Mouse (Mus musculus): ENCODE results near the gene Enpp1. TPM values are rescaled to one million over a fixed set of nuclear protein-coding genes. Genes with fewer than 3 reads are reported as not detected.

Enpp1 gene
- total RNA-seq (2021), result 1 to 10 TPM; 3.7 to 4.2 TPM
- long read RNA-seq, experiment 1, full-length matches to known transcripts, result 2 of 2 reads
- long read RNA-seq, experiment 1, partial matches to known transcripts, result 0 of 2 reads
- long read RNA-seq, experiment 1, other reads (novel, unspliced or antisense), result 0 of 2 reads
- long read RNA-seq, experiment 2, full-length matches to known transcripts, result 3 of 3 reads
- long read RNA-seq, experiment 2, partial matches to known transcripts, result 0 of 3 reads
- long read RNA-seq, experiment 2, other reads (novel, unspliced or antisense), result 0 of 3 reads

DNA sequence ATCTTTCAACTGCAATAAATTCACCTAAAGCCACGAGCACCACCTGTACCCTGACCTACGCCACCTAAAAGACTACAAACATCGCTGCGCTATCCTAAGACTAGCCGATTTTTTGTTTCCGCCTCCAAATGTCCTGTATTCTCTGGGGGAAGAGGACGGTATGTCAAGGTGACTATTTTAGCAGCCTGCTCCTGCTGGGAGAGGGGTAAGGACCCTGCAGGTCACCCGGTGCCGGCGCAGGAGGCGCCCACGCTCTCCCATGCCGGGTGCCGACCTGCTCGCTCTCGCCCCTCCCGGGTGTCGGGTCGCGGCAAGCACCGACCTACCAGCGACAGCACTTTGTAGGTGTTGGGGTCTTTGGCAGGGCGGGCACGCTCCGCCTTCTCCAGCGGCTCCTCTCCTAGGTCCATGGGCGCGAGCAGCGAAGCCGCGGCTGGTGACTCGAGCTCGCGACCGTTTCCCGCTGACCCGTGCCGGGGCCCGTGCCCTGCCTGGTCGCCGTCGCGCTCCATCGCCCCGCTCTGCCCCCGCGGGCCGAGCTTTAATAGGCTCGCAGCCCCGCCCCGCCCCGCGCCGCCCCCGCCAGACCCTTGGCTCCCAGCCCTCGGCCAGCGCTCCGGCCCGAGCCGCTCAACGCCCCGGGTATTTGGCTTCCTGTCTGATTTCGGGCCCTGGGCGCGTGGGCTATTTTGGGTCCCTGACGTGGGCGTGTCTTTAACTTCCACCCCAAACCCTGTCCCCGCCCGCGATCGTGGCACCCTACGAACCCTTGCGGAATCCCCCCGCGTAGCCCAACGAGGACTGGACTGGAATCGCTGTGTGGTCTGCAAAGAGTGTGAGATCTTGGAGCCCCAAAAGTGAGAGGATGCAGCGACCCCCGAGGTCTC is at the start of gene Enpp1:
Enpp1 (minus strand) TSS at position 680 of the 887 bp plus-strand sequence.
- intact Hi-C loops (cut with DNase I), result no loop called here

DNA sequence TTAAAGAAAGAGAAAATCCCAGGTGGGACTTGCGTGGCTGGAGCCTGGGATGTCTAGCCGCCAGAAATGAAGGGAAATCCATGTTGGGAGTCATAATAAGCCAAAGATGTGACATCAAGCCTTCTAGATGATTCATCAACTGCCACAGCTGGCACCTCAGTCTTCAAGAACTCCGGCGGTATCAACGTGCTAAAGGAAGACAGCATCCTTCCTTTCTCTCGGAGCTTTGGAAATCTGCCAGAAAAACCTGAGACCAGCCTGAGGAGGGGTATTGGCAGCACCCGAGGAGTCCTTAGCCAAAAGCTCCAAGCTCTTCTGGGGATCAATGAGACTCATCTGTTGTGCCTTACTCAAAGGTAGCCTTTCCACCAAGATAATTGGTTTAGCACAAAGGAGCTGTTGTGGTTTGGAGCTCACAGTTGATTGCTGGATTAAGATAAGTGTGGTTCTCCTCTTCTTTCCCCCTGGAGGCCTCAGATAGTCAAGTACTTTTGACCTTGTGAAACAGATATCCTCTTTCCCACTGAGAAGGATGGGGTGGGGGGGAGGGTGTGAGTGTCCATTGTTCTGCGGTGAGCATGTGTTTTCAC is 46.5 kb upstream of the Enpp1 start:
- no peak for DNase-seq
- intact Hi-C loops (cut with DNase I), result no loop called here

More for the DNA sequence above, at the start of gene Enpp1:
- DNase-seq, result peak; percentile 58 to 63

DNA sequence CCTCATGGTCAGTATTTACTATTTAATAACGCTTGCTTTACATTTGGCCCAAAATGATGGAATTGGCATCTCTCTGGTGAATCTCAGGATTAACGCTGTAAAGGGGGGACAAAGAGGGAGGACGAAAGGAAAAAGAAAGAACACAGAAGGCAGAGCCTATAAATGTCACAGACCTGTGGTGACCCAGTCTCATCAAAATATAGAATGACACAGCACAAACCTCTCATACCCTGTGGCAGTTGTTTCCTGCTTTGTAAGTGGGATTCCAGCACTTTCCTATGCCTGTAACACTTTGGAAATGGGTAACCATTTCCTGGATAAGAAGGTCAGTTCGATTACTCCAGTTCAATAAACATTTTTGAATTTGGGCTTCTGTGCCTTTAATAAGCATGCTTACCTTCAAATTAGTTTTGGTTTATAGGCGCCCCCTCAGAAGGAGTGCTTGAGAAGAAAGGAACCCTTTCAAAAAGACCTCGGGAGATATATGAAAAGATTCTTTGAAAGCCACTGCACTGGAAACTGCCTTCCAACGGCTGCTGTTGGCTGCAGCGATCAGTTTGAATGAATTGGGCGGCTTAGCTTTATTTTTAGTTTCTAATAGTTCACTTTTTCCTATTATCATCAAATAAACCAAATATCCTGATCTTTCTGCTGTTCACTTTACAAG is 43.0 kb upstream of the Enpp1 start:
- intact Hi-C loops (cut with DNase I), result no loop called here
- DNase-seq, result no peak

GRCm38 (mm10) chr10:24754251-24754835 is 42.4 kb upstream of the Enpp1 start:
- intact Hi-C loops (cut with DNase I), result no loop called here
- DNase-seq, result no peak

DNA sequence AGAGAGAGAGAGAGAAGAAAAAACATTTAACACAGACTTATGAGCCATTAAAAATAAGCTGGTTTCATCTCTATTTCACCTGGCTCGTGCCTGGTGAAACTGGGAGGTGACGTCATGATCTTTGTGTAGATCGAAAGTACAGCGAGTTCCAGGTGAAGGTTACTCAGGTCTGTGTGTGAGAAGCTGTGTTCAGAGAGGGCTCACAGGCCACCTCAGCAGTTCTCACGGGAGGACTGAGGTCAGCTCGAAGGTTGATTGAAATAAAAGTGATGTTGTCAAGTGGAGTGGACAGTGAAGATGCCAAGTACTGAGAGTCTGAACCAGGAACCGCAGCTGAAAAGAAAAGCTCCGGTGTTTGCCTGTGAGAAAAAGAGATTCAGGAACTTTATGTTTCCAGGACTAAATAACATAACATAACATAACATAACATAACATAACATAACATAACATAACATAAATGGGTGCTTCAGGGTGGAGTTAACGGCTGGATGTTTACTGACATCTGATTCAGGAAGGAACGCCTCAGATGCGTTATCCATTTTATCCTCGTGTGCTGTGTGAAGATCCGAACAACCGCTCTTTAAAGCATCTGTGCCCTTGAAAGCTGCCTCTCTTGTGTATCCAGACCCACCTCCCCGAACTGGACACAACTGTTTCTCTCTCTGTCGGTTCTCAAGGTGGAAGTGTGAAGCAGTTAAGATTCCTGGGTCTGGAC is 41.7 kb upstream of the Enpp1 start:
- intact Hi-C loops (cut with DNase I), result no loop called here
- DNase-seq, result no peak

DNA sequence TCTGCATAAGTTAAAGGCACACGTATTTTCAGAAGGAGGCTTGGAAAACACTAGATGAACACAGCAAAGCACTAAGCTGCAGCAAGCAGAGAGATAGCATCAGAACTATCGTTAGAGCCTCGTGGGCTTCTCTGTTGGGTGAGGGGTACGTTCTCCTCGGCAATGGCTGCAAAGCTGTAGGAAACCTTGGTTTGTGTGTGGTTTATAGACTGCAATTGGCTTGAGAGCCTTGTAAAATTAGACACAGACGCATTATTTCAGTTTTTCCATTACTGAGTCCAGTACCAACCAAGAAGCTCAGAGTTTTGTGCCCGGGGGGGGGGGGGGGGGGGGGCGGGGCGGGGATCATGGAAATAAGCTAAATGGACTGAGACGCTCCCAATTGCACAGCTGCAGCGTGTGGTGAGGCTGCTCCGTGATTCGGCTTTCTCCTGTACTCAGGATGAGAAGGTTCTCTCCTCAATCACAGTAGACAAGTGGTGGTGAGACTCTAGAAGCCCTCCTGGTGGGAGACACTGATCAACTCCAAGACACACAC is 31.1 kb upstream of the Enpp1 start:
- intact Hi-C loops (cut with DNase I), result no loop called here
- no peak for DNase-seq

GRCm38 (mm10) chr10:24741229-24742198 is 29.6 kb upstream of the Enpp1 start:
- intact Hi-C loops (cut with DNase I), result no loop called here
- DNase-seq, result no peak

GRCm38 (mm10) chr10:24739171-24739570 is 27.2 kb upstream of the Enpp1 start:
- intact Hi-C loops (cut with DNase I), result no loop called here

DNA sequence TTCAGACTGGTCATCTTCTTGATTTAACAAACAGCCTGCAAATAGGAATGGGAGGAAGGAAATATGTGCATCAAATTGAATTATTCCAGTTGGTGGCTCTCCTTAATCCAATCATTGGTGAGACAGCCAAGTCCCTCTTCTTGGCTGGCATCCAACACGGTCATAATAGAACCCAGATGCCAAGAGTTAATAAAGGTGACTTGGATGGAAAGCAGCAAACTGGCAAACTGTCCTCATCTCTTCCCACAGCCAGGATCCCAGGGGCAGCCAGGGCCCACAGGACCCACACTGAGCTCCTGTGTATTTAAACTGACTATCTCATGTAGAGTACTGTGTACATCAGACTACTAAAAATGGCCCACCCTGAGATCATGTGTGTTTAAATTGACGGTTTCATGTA is 26.5 kb upstream of the Enpp1 start:
- intact Hi-C loops (cut with DNase I), result no loop called here
- no peak for DNase-seq

More at GRCm38 (mm10) chr10:24739171-24739570, 27.2 kb upstream of the Enpp1 start:
- no peak for DNase-seq

DNA sequence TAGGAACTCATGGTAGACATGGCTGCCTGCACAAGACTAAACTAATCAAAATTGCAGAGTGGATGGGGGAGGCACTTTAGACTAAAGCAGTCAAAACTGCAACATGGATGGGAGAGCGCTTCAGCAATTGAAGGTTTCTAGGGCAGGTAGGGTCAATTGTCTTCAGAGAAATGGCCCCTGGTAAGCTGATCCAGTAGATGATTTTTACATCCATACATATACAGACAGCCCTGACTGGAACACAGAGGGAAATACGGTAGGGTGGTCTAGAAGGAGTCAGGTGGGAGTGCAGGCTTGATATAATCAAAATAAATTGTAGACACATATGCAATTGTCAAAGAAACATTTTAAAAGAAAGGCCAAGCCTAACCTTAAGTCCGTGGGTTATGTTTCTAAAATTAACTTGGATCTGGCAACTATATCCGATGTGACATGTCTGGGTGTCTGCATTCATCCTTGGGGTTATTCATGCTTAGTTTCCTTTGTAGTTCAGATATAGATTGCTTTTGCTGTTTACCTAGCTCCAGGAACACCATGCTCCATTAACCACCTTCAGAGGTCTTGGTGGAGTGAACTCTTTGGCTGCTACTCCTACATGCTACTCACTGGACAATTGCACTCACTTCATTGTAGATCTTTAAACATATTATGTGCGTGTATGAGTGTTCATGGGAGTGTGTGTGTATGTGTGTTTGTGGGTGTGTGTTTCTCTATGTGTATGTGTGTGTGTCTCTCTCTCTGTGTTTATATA is 23.2 kb upstream of the Enpp1 start:
- intact Hi-C loops (cut with DNase I), result no loop called here
- DNase-seq, result no peak

DNA sequence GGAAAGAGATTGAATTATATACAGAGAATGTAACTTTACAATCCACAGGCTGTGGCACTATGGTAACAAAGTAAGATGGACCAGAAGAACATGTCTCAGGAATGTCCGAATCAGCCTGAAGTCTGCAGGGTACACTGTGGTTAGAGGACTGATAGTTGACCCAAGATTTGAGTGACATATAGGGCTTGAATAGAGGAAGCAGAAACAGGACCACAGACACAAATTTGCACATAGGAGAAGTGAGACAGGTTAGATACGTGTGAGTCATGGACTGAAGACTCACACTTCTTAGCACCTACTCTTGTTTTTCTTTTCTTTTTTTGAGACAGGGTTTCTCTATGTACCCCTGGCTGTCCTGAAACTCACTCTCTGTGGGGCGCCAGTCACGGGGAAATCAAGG is 15.5 kb upstream of the Enpp1 start:
- intact Hi-C loops (cut with DNase I), result no loop called here
- DNase-seq, result no peak

GRCm38 (mm10) chr10:24725197-24725596 is 13.2 kb upstream of the Enpp1 start:
- DNase-seq, result no peak
- intact Hi-C loops (cut with DNase I), result no loop called here

DNA sequence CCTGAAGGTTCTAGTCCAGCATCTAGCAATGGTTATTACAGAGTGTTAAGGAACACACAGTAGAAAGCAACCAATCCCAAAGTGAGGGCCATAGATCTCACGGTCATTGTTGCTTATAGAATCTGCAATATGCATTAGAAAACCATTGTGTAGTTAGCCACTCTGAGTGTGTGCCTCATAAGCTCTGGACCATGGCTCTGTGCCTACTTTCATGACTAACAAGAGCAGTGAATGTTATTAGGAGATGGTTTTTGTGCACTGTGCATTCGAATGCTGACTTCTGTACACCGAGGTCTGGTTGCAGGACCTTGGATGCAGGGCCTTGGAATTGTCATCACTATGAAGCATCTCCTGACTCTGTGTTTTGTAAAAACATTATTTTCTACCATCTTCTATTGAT is 9.9 kb upstream of the Enpp1 start:
- no peak for DNase-seq
- intact Hi-C loops (cut with DNase I), result no loop called here

GRCm38 (mm10) chr10:24719383-24719782 is 7.4 kb upstream of the Enpp1 start:
- no peak for DNase-seq
- intact Hi-C loops (cut with DNase I), result no loop called here

DNA sequence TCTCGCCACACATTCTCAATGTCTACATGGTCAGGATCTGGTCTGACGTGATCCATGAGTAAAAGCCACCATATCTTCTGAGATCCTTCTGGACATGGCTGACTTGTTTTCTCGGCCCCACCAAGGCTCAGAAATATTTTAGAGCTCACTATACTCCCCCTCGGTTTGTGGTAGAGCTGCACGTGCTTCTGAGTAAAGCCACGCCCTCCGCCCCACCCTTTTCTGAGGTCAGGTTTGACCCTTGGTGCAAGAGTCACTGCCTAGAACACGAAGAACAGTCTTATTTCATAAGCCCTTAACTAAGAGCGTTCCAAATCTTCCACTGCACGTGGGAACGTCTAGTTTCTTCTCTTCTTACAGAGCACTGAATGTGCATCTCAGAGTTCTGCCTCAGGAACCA is 6.8 kb upstream of the Enpp1 start:
- DNase-seq, result no peak
- intact Hi-C loops (cut with DNase I), result no loop called here

DNA sequence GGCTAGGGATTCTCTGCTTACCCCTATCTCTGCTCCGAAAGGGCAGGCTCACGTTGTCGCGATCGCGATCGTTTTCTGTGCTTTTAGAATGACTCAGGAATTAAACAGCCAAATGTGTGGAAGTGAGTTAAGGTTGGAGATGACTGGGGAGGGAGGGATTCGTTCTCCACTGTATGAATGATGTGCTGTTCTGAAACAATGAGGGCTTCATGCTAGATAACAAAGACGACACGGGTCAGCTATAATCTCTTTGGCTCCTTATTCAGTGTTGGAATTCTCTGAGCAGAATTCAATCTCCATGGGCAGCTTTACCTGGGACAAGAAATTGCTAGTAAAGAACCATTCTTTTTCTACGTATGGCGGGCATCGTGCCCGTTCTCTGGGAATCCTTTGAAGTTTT is 6.1 kb upstream of the Enpp1 start:
- intact Hi-C loops (cut with DNase I), result no loop called here
- no peak for DNase-seq

GRCm38 (mm10) chr10:24716232-24716631 is 4.3 kb upstream of the Enpp1 start:
- intact Hi-C loops (cut with DNase I), result no loop called here
- no peak for DNase-seq

GRCm38 (mm10) chr10:24712901-24713300 is 942 bp upstream of the Enpp1 start:
- DNase-seq, result no peak
- intact Hi-C loops (cut with DNase I), result no loop called here

All from gastrocnemius, postnatal 36 days (tissue).